Mouse (Mus musculus) heart, adult 9 months (tissue): ENCODE data around the gene Mrpl28.
"Not testable (repeated sequence)": the region's sequence is repeated elsewhere in the genome, so short reads cannot be mapped to it uniquely, and the experiment has no call there.

Experiments used
- DNase-seq, 2 experiments: peaks; one replicate each; pipeline ENCODE4 v3.0.0; 2022; ENCODE audit warnings: low spot score in 2 of 2

Gene Mrpl28

DNA sequence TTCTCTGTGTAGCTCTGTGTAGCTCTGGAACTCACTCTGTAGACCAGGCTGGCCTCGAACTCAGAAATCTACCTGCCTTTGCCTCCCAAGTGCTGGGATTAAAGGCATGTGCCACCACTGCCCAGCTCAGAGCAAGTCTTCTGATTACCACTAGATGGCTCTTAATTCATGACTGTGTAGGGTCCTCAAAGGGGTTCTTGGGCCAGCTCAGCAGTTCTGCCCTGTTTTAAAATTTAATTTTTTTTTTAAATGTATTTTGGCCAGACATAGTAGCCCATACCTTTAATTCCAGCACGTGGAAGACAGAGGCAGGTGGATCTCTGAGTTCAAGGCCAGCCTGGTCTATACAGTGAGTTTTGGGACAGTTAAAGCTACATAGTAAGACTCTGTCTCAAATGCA is 51.9 kb downstream of the Mrpl28 start:
- not testable (repeated sequence) for DNase-seq
